Mouse (Mus musculus) right cerebral cortex, postnatal 10 days (tissue): ENCODE measurements around the gene Zfp319.
"Not testable (repeated sequence)": the region's sequence is repeated elsewhere in the genome, so short reads cannot be mapped to it uniquely, and the experiment has no call there.

ENCODE experiments used
- DNase-seq, 2 experiments: peaks; one replicate each; pipeline ENCODE4 v3.0.0; 2021; ENCODE audit warnings: low spot score in 2 of 2

Zfp319 gene

GRCm38 (mm10) chr8:95331720-95332436 lies at the start of gene Zfp319, which contains the start of gene Usb1:
Gene Zfp319, minus strand, starts transcription at chr8:95331950.
Gene Usb1, plus strand, starts transcription at chr8:95332284.
- peak; percentile 96 for DNase-seq

GRCm38 (mm10) chr8:95380953-95381352 lies 49.2 kb upstream of the Zfp319 start:
- DNase-seq: no peak

GRCm38 (mm10) chr8:95378928-95379327 lies 47.2 kb upstream of the Zfp319 start:
- DNase-seq: not testable (repeated sequence)

GRCm38 (mm10) chr8:95377863-95378291 lies 46.1 kb upstream of the Zfp319 start:
- DNase-seq: no peak

DNA sequence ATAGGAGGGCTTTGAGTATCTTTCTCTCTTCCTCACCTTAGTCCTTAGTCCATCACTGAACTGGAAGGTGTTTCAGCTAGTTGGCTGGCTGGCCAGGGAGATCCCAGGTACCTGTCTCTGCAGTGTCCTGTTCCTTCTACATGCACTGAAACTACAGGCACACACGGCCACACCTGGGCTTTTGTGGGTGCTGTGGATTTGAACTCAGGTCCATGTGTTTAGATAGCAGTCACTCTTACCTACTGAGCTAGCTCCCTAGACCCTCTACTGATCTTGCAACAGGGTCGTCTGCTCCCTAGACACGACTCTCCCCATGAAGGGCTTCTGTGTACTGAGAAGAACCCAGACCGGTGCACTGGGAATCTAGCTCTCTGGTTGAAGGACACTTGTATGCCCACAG lies 45.4 kb upstream of the Zfp319 start:
- no peak for DNase-seq

- DNase-seq: no peak
Observed at GRCm38 (mm10) chr8:95376309-95376999, 44.7 kb upstream of the Zfp319 start.

DNA sequence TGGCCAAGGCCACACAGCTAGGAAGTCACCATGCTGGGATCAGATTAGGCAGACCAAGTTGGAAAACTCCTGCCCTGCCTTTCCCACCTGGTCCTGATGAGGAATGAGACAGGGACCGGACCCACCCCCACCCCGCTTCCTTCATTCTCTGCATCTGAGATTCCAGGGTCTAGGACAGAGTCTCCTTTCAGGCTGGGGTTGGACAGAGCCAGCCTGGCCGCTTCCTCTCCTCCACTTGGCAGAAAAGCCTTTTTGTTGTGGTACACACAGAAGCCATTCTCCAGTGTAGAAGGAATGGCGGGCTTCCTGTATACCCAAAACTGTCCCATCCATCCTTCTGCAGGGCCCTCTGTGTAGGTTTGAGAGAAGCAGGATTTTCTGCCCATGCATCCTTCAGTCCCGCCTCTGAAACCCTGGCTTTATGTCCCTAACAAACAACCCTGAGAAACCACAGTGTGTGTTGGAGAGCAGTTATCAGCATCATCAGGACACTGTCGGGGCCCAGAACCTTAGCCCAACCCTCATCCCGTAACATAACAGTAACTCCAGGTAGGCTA lies 43.7 kb upstream of the Zfp319 start:
- peak; percentile 33 to 48 for DNase-seq

DNA sequence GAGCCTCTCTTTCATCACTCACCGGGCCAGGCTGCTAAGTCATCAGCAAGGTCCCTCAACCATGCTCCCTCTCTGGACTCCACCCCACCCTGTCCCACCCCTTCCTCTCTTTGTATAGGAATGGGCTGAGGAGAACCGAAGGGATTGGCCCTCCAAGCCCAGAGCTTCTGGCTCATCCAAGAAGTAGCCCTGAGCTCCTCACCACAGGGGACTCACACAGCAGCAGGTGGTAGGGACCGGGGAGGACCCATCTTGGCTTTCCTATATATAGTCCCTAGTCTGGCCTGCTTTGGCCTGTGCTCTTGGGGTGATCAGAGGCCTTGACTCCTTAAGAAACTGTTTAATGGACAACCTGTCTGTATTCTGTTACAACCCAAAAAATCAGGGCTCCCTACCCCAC lies 42.7 kb upstream of the Zfp319 start:
- no peak for DNase-seq

DNA sequence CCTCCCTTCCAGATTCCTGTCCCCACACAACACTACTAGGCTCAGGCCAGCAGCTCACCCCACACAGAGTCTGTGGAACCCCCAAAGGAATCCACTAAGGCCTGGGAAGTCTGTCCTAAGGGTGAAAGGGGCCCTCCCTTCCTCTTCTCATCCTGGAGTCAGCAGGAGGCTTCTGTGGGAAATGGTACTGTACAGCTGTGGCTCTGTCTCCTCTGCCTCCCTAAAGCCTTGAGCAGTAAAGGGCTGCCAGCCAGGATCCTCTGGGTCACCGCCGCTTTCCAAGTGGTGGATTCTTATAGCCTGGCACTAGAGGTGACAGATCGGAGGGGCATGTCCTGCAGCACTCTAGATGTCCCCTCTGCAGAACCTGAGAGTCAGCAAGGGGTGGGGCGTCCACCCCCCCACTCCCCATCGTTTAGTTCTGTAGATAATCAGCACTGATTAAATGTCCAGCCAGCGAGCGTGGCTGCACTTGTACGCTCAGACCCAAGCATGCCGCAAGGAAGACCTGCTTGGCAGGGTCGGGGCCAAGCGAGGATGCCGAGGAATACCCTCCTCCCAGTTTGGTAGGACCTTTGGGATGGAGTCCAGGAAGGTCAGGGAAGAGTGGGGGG lies 41.7 kb upstream of the Zfp319 start:
- DNase-seq: no peak

- peak in 1 of 2 experiments; percentile 21 for DNase-seq
Observed at GRCm38 (mm10) chr8:95369581-95370326, 38.0 kb upstream of the Zfp319 start.

- DNase-seq: no peak
Observed at GRCm38 (mm10) chr8:95363849-95364248, 32.1 kb upstream of the Zfp319 start.

GRCm38 (mm10) chr8:95362272-95362671 lies 30.5 kb upstream of the Zfp319 start:
- DNase-seq: no peak

- DNase-seq: no peak
Observed at GRCm38 (mm10) chr8:95361016-95361341, 29.2 kb upstream of the Zfp319 start.

- no peak for DNase-seq
Observed at GRCm38 (mm10) chr8:95360181-95361015, 28.6 kb upstream of the Zfp319 start.

DNA sequence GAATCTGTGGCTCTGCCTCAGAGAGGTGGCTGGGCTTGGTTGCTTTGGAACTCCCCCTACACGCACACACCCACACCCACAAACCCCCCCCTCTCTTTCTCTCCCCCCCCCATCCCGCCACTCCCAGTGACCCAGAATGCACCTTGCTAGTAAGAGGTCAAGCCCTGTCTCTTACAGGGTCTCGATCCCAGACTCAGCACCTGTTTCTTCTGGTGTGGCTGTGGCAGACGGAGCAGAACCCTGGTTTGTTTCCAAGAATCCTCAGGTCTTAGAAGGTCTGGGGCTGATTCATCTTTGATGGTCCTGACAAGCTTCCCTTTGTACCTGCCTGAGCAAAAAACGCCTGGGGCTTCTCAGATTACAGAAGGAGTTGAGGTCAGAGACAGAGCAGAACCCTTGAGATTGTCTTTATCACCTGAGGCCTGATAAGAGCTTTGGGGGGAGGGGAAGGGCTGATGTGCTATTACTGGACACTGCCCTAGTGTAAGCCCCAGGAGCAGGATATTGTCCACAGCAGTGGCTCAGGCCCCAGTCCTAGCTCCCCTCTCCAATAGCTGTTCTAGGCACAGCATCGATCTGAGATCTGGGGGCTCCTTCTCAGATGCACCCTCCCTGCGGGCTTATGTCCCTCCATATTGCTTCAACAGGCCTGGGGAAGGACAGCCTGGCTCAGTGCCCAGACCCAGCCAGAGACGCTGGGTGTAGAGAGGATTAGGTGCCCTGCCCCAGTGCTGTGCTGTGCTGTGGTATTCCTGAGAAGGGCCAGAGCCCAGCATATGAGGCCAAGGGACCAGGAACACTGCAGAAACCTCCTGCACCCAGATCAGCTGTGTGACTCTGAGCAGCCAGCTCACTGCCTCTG lies 27.0 kb upstream of the Zfp319 start:
- no peak for DNase-seq

- DNase-seq: no peak
Observed at GRCm38 (mm10) chr8:95354606-95355005, 22.9 kb upstream of the Zfp319 start.

GRCm38 (mm10) chr8:95352871-95353866 lies 21.4 kb upstream of the Zfp319 start:
- DNase-seq: peak; percentile 62 to 64

DNA sequence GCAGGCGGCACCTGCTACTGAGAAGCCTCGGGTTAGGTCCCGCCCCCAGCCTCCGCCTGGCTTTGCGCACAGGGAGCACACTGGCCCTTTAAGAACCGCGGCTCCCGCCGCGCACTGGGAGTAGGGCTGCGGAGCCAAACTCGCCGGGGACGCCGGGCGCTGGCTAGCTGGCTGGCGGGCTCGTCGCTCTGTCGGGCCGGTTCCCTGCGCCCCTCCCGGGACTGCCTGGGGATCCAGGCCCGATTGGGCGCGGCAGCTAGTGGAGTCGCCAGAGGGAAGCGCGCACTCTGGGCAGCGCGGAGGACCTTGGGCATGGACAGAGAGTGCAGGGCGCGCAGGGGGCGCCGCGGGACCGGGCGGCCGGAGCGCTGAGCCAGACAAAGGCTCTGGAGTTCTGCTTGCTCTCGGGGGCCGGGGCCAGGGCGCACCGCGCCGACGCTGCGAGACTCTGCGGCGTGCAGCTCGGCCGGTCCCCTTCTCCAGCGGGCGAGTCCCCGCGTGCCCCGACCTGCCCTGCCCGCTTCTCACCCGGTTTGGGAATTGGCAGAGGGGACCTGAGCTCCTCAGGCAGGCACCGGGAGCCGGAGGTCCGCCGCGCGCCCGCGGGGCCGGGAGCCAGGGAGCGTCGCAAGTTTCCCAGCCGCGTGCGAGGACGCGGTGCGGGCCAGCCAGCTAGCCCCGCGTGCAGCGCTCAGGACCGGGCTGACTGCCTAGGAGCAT lies 20.6 kb upstream of the Zfp319 start, which contains the start of gene Mmp15:
TSS of gene Mmp15 (plus strand) at position 118 of the 720 bp plus-strand sequence.
- DNase-seq: peak; percentile 82
